Mouse (Mus musculus) liver, embryonic 14.5 days (tissue): ENCODE measurements around the gene Mpst.

Experiments
- CTCF ChIP-seq: IDR thresholded peaks from 2 replicates; pipeline ENCODE4 v1.5.1; 2016; ENCODE audit warnings: antibody characterized with exemption, low read depth, control low read depth
- EP300 ChIP-seq: IDR thresholded peaks from 2 replicates; pipeline ENCODE4 v1.6.1; 2016; ENCODE audit warnings: antibody characterized with exemption, low read depth

GRCm38 (mm10) chr15:78437237-78438017 is 31.2 kb downstream of the Mpst start:
- TF ChIP-seq CTCF (no peak), EP300 (no peak)
